Mouse (Mus musculus) ES-E14 (cell line): ENCODE data around the gene Irf8. TPM values are rescaled to one million over a fixed set of nuclear protein-coding genes. Genes with fewer than 3 reads are reported as not detected.

ENCODE experiments used
- DNase-seq: peaks from one replicate; pipeline ENCODE4 v3.0.0-alpha.2; 2013; ENCODE audit warnings: low read depth, low spot score
- H3K27ac ChIP-seq: 2 replicates; pipeline ENCODE4 v1.5.1; 2012; ENCODE audit warnings: low read depth, mild to moderate bottlenecking, low read length, moderate library complexity, mixed read lengths; ENCODE audit not compliant: poor library complexity, insufficient read depth, severe bottlenecking
- H3K36me3 ChIP-seq: 2 replicates; pipeline ENCODE4 v1.6.1; 2012; ENCODE audit warnings: mild to moderate bottlenecking, low read length, moderate library complexity, mixed read lengths; ENCODE audit not compliant: control insufficient read depth, poor library complexity, insufficient read depth, severe bottlenecking
- H3K4me1 ChIP-seq, 2 experiments: fragments of 150-350 bp in 1 of 2; sonication (generic) in 1 of 2; 2 replicates each; pipeline ENCODE4 v1.6.1; 2012; ENCODE audit warnings: low read length in 2 of 2, mild to moderate bottlenecking in 1 of 2, mixed read lengths in 1 of 2; ENCODE audit not compliant: control insufficient read depth in 2 of 2, insufficient read depth in 2 of 2, poor library complexity in 1 of 2
- H3K4me3 ChIP-seq, 2 experiments: fragments of 150-350 bp in 1 of 2; sonication (generic) in 1 of 2; 2 replicates each; pipeline ENCODE4 v1.5.1; 2012; ENCODE audit warnings: low read length in 2 of 2, low read depth in 1 of 2, mild to moderate bottlenecking in 1 of 2, mixed read lengths in 1 of 2; ENCODE audit not compliant: insufficient read depth in 1 of 2, poor library complexity in 1 of 2, severe bottlenecking in 1 of 2
- H3K9ac ChIP-seq: 2 replicates; pipeline ENCODE4 v1.6.1; 2012; ENCODE audit warnings: low read depth, mild to moderate bottlenecking, low read length, mixed read lengths; ENCODE audit not compliant: poor library complexity, insufficient read depth, severe bottlenecking
- H3K9me3 ChIP-seq: fragments of 150-350 bp; sonication (generic); 2 replicates; pipeline ENCODE4 v1.6.1; 2012; ENCODE audit warnings: low read depth, mild to moderate bottlenecking, low read length; ENCODE audit not compliant: control insufficient read depth, insufficient read depth
- CHD2 ChIP-seq: IDR thresholded peaks from 2 replicates; pipeline ENCODE4 v1.6.1; 2014; ENCODE audit warnings: mild to moderate bottlenecking, low read depth, low read length, inconsistent platforms
- HCFC1 ChIP-seq: IDR thresholded peaks from 2 replicates; pipeline ENCODE4 v1.6.1; 2012; ENCODE audit warnings: low read length, inconsistent platforms, borderline replicate concordance; ENCODE audit not compliant: insufficient read depth
- MAFK ChIP-seq: IDR thresholded peaks from 2 replicates; pipeline ENCODE4 v1.6.1; 2014; ENCODE audit warnings: mild to moderate bottlenecking, low read depth, low read length, inconsistent platforms; ENCODE audit not compliant: insufficient read depth
- ZC3H11A ChIP-seq: IDR thresholded peaks from 2 replicates; pipeline ENCODE4 v1.6.1; 2012; ENCODE audit warnings: low read depth, mild to moderate bottlenecking, inconsistent platforms, low read length, borderline replicate concordance
- ZNF384 ChIP-seq: IDR thresholded peaks from 2 replicates; pipeline ENCODE4 v1.6.1; 2012; ENCODE audit warnings: low read depth, low read length, inconsistent platforms
- in situ Hi-C, 2 experiments: fragments of 600-800 bp; cut with MboI; formaldehyde crosslinking; loops; one replicate each; pipeline ENCODE4 v1.15.1; 2025; ENCODE audit warnings: low sequenced_read_pairs in 2 of 2, inconsistent platforms in 1 of 2; ENCODE audit not compliant: unreplicated experiment in 2 of 2
- total RNA-seq: library from RNA; depleted of rRNA; stranded (reverse); fragments of 300-350 nt; gene quantifications from 2 replicates; pipeline ENCODE4 v1.2.3, GENCODE M21; 2012

Irf8 gene
- total RNA-seq, 1 experiment, result 1.2 TPM

- Histone ChIP-seq H3K27ac (no peak overlapping the region), H3K4me3 (peak overlapping the region in 1 of 2 experiments; percentile 20; a peak in 1 of 4 replicates), H3K4me1 (peaks cover 0 to 5% of the 10 kb centered on the region in 2 experiments; a peak in 2 of 4 replicates), H3K9me3 (no peaks in the 10 kb centered on the region), H3K9ac (no peak overlapping the region), H3K36me3 (no peaks in the 10 kb centered on the region)
- in situ Hi-C loops, result loop anchor here in 1 of 2 experiments (25.0 kb wide), 1 partner anchor 93 kb away; no protein-coding TSS in a partner anchor
- TF ChIP-seq HCFC1 (no peak), MAFK (no peak), CHD2 (no peak), ZNF384 (no peak), ZC3H11A (no peak)
- peak; percentile 70 for DNase-seq
Observed at GRCm38 (mm10) chr8:120693861-120694493, 42.2 kb upstream of the Irf8 start.

- in situ Hi-C loops, result loop anchor here in 1 of 2 experiments (25.0 kb wide), 1 partner anchor 91 kb away; no protein-coding TSS in a partner anchor
- Histone ChIP-seq H3K4me1 (peaks cover 0 to 5% of the 10 kb centered on the region in 2 experiments; a peak in 2 of 4 replicates), H3K9ac (no peak overlapping the region), H3K4me3 (no peak overlapping the region), H3K36me3 (no peaks in the 10 kb centered on the region), H3K27ac (no peak overlapping the region), H3K9me3 (no peaks in the 10 kb centered on the region)
- no peak for DNase-seq
- TF ChIP-seq ZNF384, result no peak
Observed at GRCm38 (mm10) chr8:120696401-120697153, 39.6 kb upstream of the Irf8 start.

- Histone ChIP-seq H3K36me3 (no peaks in the 10 kb centered on the region), H3K9me3 (no peaks in the 10 kb centered on the region), H3K27ac (no peak overlapping the region), H3K9ac (no peak overlapping the region), H3K4me3 (no peak overlapping the region), H3K4me1 (peaks cover 0 to 5% of the 10 kb centered on the region in 2 experiments; a peak in 2 of 4 replicates)
- in situ Hi-C loops, result loop anchor here in 1 of 2 experiments (25.0 kb wide), 1 partner anchor 90 kb away; no protein-coding TSS in a partner anchor
- DNase-seq, result no peak
- TF ChIP-seq ZNF384, result 0 out of 2 replicates have a peak, but pooled peaks have one; percentile 9
- no peak for TF ChIP-seq CHD2
Observed at GRCm38 (mm10) chr8:120697154-120697978, 38.8 kb upstream of the Irf8 start.

GRCm38 (mm10) chr8:120697979-120698272 is 38.2 kb upstream of the Irf8 start:
- 0 out of 2 replicates have a peak, but pooled peaks have one; percentile 15 for TF ChIP-seq ZC3H11A
- TF ChIP-seq CHD2, result no peak
- Histone ChIP-seq H3K4me1 (peaks cover 0 to 5% of the 10 kb centered on the region in 2 experiments; a peak in 2 of 4 replicates), H3K9ac (no peak overlapping the region), H3K36me3 (no peaks in the 10 kb centered on the region), H3K9me3 (no peaks in the 10 kb centered on the region), H3K27ac (no peak overlapping the region), H3K4me3 (no peak overlapping the region)
- in situ Hi-C loops, result loop anchor here in 1 of 2 experiments (25.0 kb wide), 1 partner anchor 89 kb away; no protein-coding TSS in a partner anchor
- DNase-seq, result peak; percentile 49
